Mouse (Mus musculus) lung, adult 2 months (tissue): ENCODE data around the gene Hist1h4a.

Experiments
- CTCF ChIP-seq: fragments of 200-500 bp; IDR thresholded peaks from 2 replicates; pipeline ENCODE4 v1.5.1; 2011; ENCODE audit warnings: mild to moderate bottlenecking, low read length, control low read depth; ENCODE audit not compliant: insufficient read depth
- POLR2A ChIP-seq: fragments of 200-500 bp; IDR thresholded peaks from 2 replicates; pipeline ENCODE4 v1.6.1; 2011; ENCODE audit warnings: low read depth, mild to moderate bottlenecking, control low read depth, low read length, borderline replicate concordance; ENCODE audit errors: extremely low read depth

DNA sequence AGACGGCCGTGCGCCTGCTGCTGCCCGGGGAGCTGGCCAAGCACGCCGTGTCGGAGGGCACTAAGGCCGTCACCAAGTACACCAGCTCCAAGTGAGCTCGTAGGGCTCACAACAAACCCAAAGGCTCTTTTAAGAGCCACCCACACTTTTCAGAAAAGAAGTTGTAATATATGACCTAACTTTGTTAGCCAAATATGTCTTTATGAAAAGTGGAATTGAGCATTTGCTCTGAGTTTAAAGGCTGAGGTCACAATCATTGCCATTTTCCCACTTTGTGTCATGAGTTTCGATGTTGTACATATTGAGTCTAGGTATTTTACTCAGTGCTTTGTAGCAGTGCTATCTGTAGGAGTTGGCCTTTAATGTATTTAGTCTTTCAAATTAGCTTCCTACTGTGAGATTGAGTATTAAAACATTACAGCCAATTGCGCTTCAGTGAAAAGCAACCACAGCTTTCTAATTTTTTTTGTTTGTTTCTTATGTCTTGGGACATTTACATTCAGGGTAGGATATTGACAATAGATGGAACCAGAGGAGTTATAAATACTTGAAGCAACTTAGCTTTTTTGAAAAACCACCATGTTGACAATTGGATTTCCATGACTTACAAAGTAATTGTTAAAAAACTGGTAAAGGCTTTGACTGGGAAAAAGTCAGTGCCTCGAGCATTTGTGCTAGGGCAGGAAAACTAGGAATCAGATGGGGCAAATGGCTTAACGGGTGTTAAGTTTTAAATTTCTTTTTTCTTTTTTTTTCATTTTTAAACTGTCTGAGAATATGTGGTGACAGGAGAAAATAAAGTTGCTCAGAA lies 13.7 kb downstream of the Hist1h4a start:
- TF ChIP-seq POLR2A (no peak), CTCF (no peak)
